Mouse (Mus musculus) heart, embryonic 11.5 days (tissue): ENCODE data around the gene Shroom1. TPM values are rescaled to one million over a fixed set of nuclear protein-coding genes. Genes with fewer than 3 reads are reported as not detected.
A peak's percentile ranks its signal among the peaks of the same experiment; 100 is the strongest.

ENCODE experiments used
- ATAC-seq: fragments of 200-750 bp; cut with Nextera tagmentation; replicated peaks from 2 replicates; pipeline ENCODE4 v1.8.0; 2017; ENCODE audit warnings: moderate library complexity; ENCODE audit not compliant: insufficient number of reproducible peaks, low FRiP score, low TSS enrichment
- H3K27ac ChIP-seq: fragments of 300-500 bp; sonication (generic); 2 replicates; pipeline ENCODE4 v1.5.1; 2014; ENCODE audit warnings: mild to moderate bottlenecking, low read depth, low read length
- H3K27me3 ChIP-seq: fragments of 300-500 bp; sonication (generic); 2 replicates; pipeline ENCODE4 v1.6.1; 2014; ENCODE audit warnings: mild to moderate bottlenecking, low read length, mixed read lengths; ENCODE audit not compliant: control insufficient read depth, insufficient read depth
- H3K36me3 ChIP-seq: fragments of 300-500 bp; sonication (generic); 2 replicates; pipeline ENCODE4 v1.6.1; 2014; ENCODE audit warnings: mild to moderate bottlenecking, low read length, moderate library complexity, mixed read lengths; ENCODE audit not compliant: control insufficient read depth, insufficient read depth
- H3K4me1 ChIP-seq: fragments of 300-500 bp; sonication (generic); 2 replicates; pipeline ENCODE4 v1.6.1; 2014; ENCODE audit warnings: low read length; ENCODE audit not compliant: control insufficient read depth, insufficient read depth
- H3K4me2 ChIP-seq: fragments of 300-500 bp; sonication (generic); 2 replicates; pipeline ENCODE4 v1.6.1; 2014; ENCODE audit warnings: mild to moderate bottlenecking, moderate library complexity
- H3K4me3 ChIP-seq: fragments of 300-500 bp; sonication (generic); 2 replicates; pipeline ENCODE4 v1.5.1; 2014; ENCODE audit warnings: low read depth, low read length
- H3K9ac ChIP-seq: fragments of 300-500 bp; sonication (generic); 2 replicates; pipeline ENCODE4 v1.6.1; 2014; ENCODE audit warnings: mild to moderate bottlenecking, low read depth, low read length, moderate library complexity
- H3K9me3 ChIP-seq: fragments of 300-500 bp; sonication (generic); replicated peaks from 2 replicates; pipeline ENCODE4 v1.6.1; 2016; ENCODE audit warnings: low read length; ENCODE audit not compliant: control insufficient read depth
- WGBS: fragments of 180-500 bp; shearing (Covaris S2); extraction: QIAGEN DNeasy Blood & Tissue Kit; methylation state at CpG from one replicate; pipeline ENCODE4 v1.1.7; 2014; ENCODE audit not compliant: insufficient replicate concordance; 5-methylcytosine and 5-hydroxymethylcytosine counted together
- polyA plus RNA-seq: library from polyadenylated mRNA; unstranded; fragments of >200 nt; fragmentation: Nextera tagmentation; extraction: Ambion mirVana; gene quantifications from 2 replicates; pipeline ENCODE4 v1.2.1, GENCODE M21; 2014

Gene Shroom1
- polyA plus RNA-seq, 1 experiment from 2014 or later, result 3.3 TPM

GRCm38 (mm10) chr11:53489421-53489820 is 32.4 kb downstream of the Shroom1 start:
- peaks cover 21% of the 10 kb centered on the region for H3K4me1 ChIP-seq
- no peaks in the 10 kb centered on the region for H3K36me3 ChIP-seq
- H3K27ac ChIP-seq, result no peak overlapping the region
- H3K9me3 ChIP-seq, result no peaks in the 10 kb centered on the region
- H3K9ac ChIP-seq, result no peak overlapping the region
- H3K4me2 ChIP-seq, result no peak overlapping the region
- ATAC-seq, result no peak
- WGBS, result 84% methylated on average over 9 of the region's 9 CpGs
- H3K27me3 ChIP-seq, result peaks cover 14% of the 10 kb centered on the region
- no peak overlapping the region for H3K4me3 ChIP-seq

GRCm38 (mm10) chr11:53491954-53492401 is 35.0 kb downstream of the Shroom1 start:
- no peaks in the 10 kb centered on the region for H3K9me3 ChIP-seq
- H3K36me3 ChIP-seq, result no peaks in the 10 kb centered on the region
- peaks cover 10% of the 10 kb centered on the region for H3K27me3 ChIP-seq
- no peak for ATAC-seq
- H3K4me3 ChIP-seq, result no peak overlapping the region
- 0 out of 2 replicates have a peak overlapping the region, but pooled peaks have one; percentile 15 for H3K27ac ChIP-seq
- WGBS, result 21% methylated on average over 8 of the region's 8 CpGs
- H3K4me2 ChIP-seq, result no peak overlapping the region
- peaks cover 17% of the 10 kb centered on the region for H3K4me1 ChIP-seq
- H3K9ac ChIP-seq, result 0 out of 2 replicates have a peak overlapping the region, but pooled peaks have one; percentile 2

- Histone ChIP-seq H3K27me3 (no peaks in the 10 kb centered on the region), H3K9ac (no peak overlapping the region), H3K9me3 (no peaks in the 10 kb centered on the region), H3K4me1 (peaks cover 12% of the 10 kb centered on the region), H3K36me3 (no peaks in the 10 kb centered on the region), H3K27ac (0 out of 2 replicates have a peak overlapping the region, but pooled peaks have one; percentile 41), H3K4me3 (no peak overlapping the region), H3K4me2 (no peak overlapping the region)
- ATAC-seq, result no peak
- 28% methylated on average over 3 of the region's 3 CpGs for WGBS
Measured at GRCm38 (mm10) chr11:53493243-53493955, 36.4 kb downstream of the Shroom1 start.

GRCm38 (mm10) chr11:53495417-53495816 is 38.4 kb downstream of the Shroom1 start:
- no peak for ATAC-seq
- 63% methylated on average over 6 of the region's 6 CpGs for WGBS
- no peak overlapping the region for H3K9ac ChIP-seq
- H3K4me1 ChIP-seq, result peaks cover 12% of the 10 kb centered on the region
- H3K4me3 ChIP-seq, result no peak overlapping the region
- no peaks in the 10 kb centered on the region for H3K9me3 ChIP-seq
- H3K27ac ChIP-seq, result no peak overlapping the region
- no peaks in the 10 kb centered on the region for H3K36me3 ChIP-seq
- no peak overlapping the region for H3K4me2 ChIP-seq
- H3K27me3 ChIP-seq, result no peaks in the 10 kb centered on the region

GRCm38 (mm10) chr11:53496946-53497345 is 39.9 kb downstream of the Shroom1 start:
- Histone ChIP-seq H3K4me3 (no peak overlapping the region), H3K4me1 (peaks cover 8% of the 10 kb centered on the region), H3K27me3 (no peaks in the 10 kb centered on the region), H3K36me3 (no peaks in the 10 kb centered on the region), H3K9me3 (no peaks in the 10 kb centered on the region), H3K27ac (no peak overlapping the region), H3K9ac (no peak overlapping the region), H3K4me2 (no peak overlapping the region)
- 80% methylated on average over 6 of the region's 6 CpGs for WGBS
- no peak for ATAC-seq

GRCm38 (mm10) chr11:53500569-53500968 is 43.6 kb downstream of the Shroom1 start:
- H3K9ac ChIP-seq, result no peak overlapping the region
- 0 out of 2 replicates have a peak, but pooled peaks cover 2% of the 10 kb centered on the region for H3K4me1 ChIP-seq
- no peaks in the 10 kb centered on the region for H3K27me3 ChIP-seq
- no peak overlapping the region for H3K4me3 ChIP-seq
- H3K36me3 ChIP-seq, result no peaks in the 10 kb centered on the region
- no peaks in the 10 kb centered on the region for H3K9me3 ChIP-seq
- ATAC-seq, result no peak
- 8% methylated on average over 11 of the region's 11 CpGs for WGBS
- H3K27ac ChIP-seq, result no peak overlapping the region
- H3K4me2 ChIP-seq, result peak overlapping the region; percentile 17

GRCm38 (mm10) chr11:53502039-53502765 is 45.2 kb downstream of the Shroom1 start:
- 0 out of 2 replicates have a peak, but pooled peaks cover 2% of the 10 kb centered on the region for H3K4me1 ChIP-seq
- ATAC-seq, result no peak
- H3K9me3 ChIP-seq, result no peaks in the 10 kb centered on the region
- WGBS, result 68% methylated on average over 8 of the region's 8 CpGs
- H3K27me3 ChIP-seq, result no peaks in the 10 kb centered on the region
- H3K27ac ChIP-seq, result no peak overlapping the region
- H3K4me3 ChIP-seq, result no peak overlapping the region
- no peaks in the 10 kb centered on the region for H3K36me3 ChIP-seq
- no peak overlapping the region for H3K4me2 ChIP-seq
- no peak overlapping the region for H3K9ac ChIP-seq

- ATAC-seq, result no peak
- Histone ChIP-seq H3K4me3 (no peak overlapping the region), H3K4me1 (0 out of 2 replicates have a peak, but pooled peaks cover 2% of the 10 kb centered on the region), H3K27ac (no peak overlapping the region), H3K9me3 (no peaks in the 10 kb centered on the region), H3K9ac (no peak overlapping the region), H3K27me3 (no peaks in the 10 kb centered on the region), H3K4me2 (no peak overlapping the region), H3K36me3 (no peaks in the 10 kb centered on the region)
- WGBS, result 66% methylated on average over 5 of the region's 5 CpGs
Measured at GRCm38 (mm10) chr11:53503738-53504137, 46.7 kb downstream of the Shroom1 start.
